Mouse (Mus musculus): ENCODE measurements around the gene Resf1. TPM values are rescaled to one million over a fixed set of nuclear protein-coding genes. Genes with fewer than 3 reads are reported as not detected.
A peak's percentile ranks its signal among the peaks of the same experiment; 100 is the strongest.
"Not testable (repeated sequence)": the region's sequence is repeated elsewhere in the genome, so short reads cannot be mapped to it uniquely, and the experiment has no call there.

Resf1 gene
- 73.6 and 78.5 TPM in 2 replicates for total RNA-seq (2017)

- ATAC-seq (replicated peaks in 1 of 2; ENCODE audit: insufficient read depth in 1 of 2, low FRiP score in 2 of 2, low TSS enrichment in 1 of 2, low read depth in 1 of 2, poor library complexity in 2 of 2, severe bottlenecking in 2 of 2) = peak; percentile 88 to 98
Measured at GRCm38 (mm10) chr6:149308956-149309932, at the start of gene Resf1. TSS of gene Resf1 (plus strand) at chr6:149309414.

GRCm38 (mm10) chr6:149260801-149261239 is 48.4 kb upstream of the Resf1 start:
- peak; percentile 27 to 83; a peak in 2 of 4 replicates for ATAC-seq (replicated peaks in 1 of 2; ENCODE audit: insufficient read depth in 1 of 2, low FRiP score in 2 of 2, low TSS enrichment in 1 of 2, low read depth in 1 of 2, poor library complexity in 2 of 2, severe bottlenecking in 2 of 2)

- no peak for ATAC-seq (replicated peaks in 1 of 2; ENCODE audit: insufficient read depth in 1 of 2, low FRiP score in 2 of 2, low TSS enrichment in 1 of 2, low read depth in 1 of 2, poor library complexity in 2 of 2, severe bottlenecking in 2 of 2)
Measured at GRCm38 (mm10) chr6:149267951-149268350, 41.3 kb upstream of the Resf1 start.

- peak in 1 of 2 experiments; percentile 58; a peak in 2 of 4 replicates for ATAC-seq (replicated peaks in 1 of 2; ENCODE audit: insufficient read depth in 1 of 2, low FRiP score in 2 of 2, low TSS enrichment in 1 of 2, low read depth in 1 of 2, poor library complexity in 2 of 2, severe bottlenecking in 2 of 2)
Measured at GRCm38 (mm10) chr6:149278248-149278731, 30.9 kb upstream of the Resf1 start.

GRCm38 (mm10) chr6:149278866-149279265 is 30.3 kb upstream of the Resf1 start:
- no peak for ATAC-seq (replicated peaks in 1 of 2; ENCODE audit: insufficient read depth in 1 of 2, low FRiP score in 2 of 2, low TSS enrichment in 1 of 2, low read depth in 1 of 2, poor library complexity in 2 of 2, severe bottlenecking in 2 of 2)

- ATAC-seq (replicated peaks in 1 of 2; ENCODE audit: insufficient read depth in 1 of 2, low FRiP score in 2 of 2, low TSS enrichment in 1 of 2, low read depth in 1 of 2, poor library complexity in 2 of 2, severe bottlenecking in 2 of 2) = no peak
Measured at GRCm38 (mm10) chr6:149280511-149280910, 28.7 kb upstream of the Resf1 start.

GRCm38 (mm10) chr6:149288190-149288589 is 21.0 kb upstream of the Resf1 start:
- not testable (repeated sequence) for ATAC-seq (replicated peaks in 1 of 2; ENCODE audit: insufficient read depth in 1 of 2, low FRiP score in 2 of 2, low TSS enrichment in 1 of 2, low read depth in 1 of 2, poor library complexity in 2 of 2, severe bottlenecking in 2 of 2)

- not testable (repeated sequence) for ATAC-seq (replicated peaks in 1 of 2; ENCODE audit: insufficient read depth in 1 of 2, low FRiP score in 2 of 2, low TSS enrichment in 1 of 2, low read depth in 1 of 2, poor library complexity in 2 of 2, severe bottlenecking in 2 of 2)
Measured at GRCm38 (mm10) chr6:149303231-149303630, 6.0 kb upstream of the Resf1 start.

- ATAC-seq (replicated peaks in 1 of 2; ENCODE audit: insufficient read depth in 1 of 2, low FRiP score in 2 of 2, low TSS enrichment in 1 of 2, low read depth in 1 of 2, poor library complexity in 2 of 2, severe bottlenecking in 2 of 2) = no peak
Measured at GRCm38 (mm10) chr6:149307092-149307491, 2.1 kb upstream of the Resf1 start.

GRCm38 (mm10) chr6:149307801-149308200 is 1.4 kb upstream of the Resf1 start:
- no peak for ATAC-seq (replicated peaks in 1 of 2; ENCODE audit: insufficient read depth in 1 of 2, low FRiP score in 2 of 2, low TSS enrichment in 1 of 2, low read depth in 1 of 2, poor library complexity in 2 of 2, severe bottlenecking in 2 of 2)

- no peak for ATAC-seq (replicated peaks in 1 of 2; ENCODE audit: insufficient read depth in 1 of 2, low FRiP score in 2 of 2, low TSS enrichment in 1 of 2, low read depth in 1 of 2, poor library complexity in 2 of 2, severe bottlenecking in 2 of 2)
Measured at GRCm38 (mm10) chr6:149310226-149310625, 1.0 kb downstream of the Resf1 start.

- ATAC-seq (replicated peaks in 1 of 2; ENCODE audit: insufficient read depth in 1 of 2, low FRiP score in 2 of 2, low TSS enrichment in 1 of 2, low read depth in 1 of 2, poor library complexity in 2 of 2, severe bottlenecking in 2 of 2) = no peak
Measured at GRCm38 (mm10) chr6:149311044-149311443, 1.8 kb downstream of the Resf1 start.

GRCm38 (mm10) chr6:149311778-149312177 is 2.6 kb downstream of the Resf1 start:
- ATAC-seq (replicated peaks in 1 of 2; ENCODE audit: insufficient read depth in 1 of 2, low FRiP score in 2 of 2, low TSS enrichment in 1 of 2, low read depth in 1 of 2, poor library complexity in 2 of 2, severe bottlenecking in 2 of 2) = no peak

GRCm38 (mm10) chr6:149312221-149312620 is 3.0 kb downstream of the Resf1 start:
- ATAC-seq (replicated peaks in 1 of 2; ENCODE audit: insufficient read depth in 1 of 2, low FRiP score in 2 of 2, low TSS enrichment in 1 of 2, low read depth in 1 of 2, poor library complexity in 2 of 2, severe bottlenecking in 2 of 2) = no peak

GRCm38 (mm10) chr6:149314918-149315317 is 5.7 kb downstream of the Resf1 start:
- ATAC-seq (replicated peaks in 1 of 2; ENCODE audit: insufficient read depth in 1 of 2, low FRiP score in 2 of 2, low TSS enrichment in 1 of 2, low read depth in 1 of 2, poor library complexity in 2 of 2, severe bottlenecking in 2 of 2) = 0 out of 4 replicates have a peak, but pooled peaks of 1 of the 2 experiments have one; percentile 29

- ATAC-seq (replicated peaks in 1 of 2; ENCODE audit: insufficient read depth in 1 of 2, low FRiP score in 2 of 2, low TSS enrichment in 1 of 2, low read depth in 1 of 2, poor library complexity in 2 of 2, severe bottlenecking in 2 of 2) = peak; percentile 80 to 86
Measured at GRCm38 (mm10) chr6:149323523-149324241, 14.5 kb downstream of the Resf1 start.

GRCm38 (mm10) chr6:149324242-149324633 is 15.0 kb downstream of the Resf1 start:
- 0 out of 4 replicates have a peak, but pooled peaks of 1 of the 2 experiments have one; percentile 22 for ATAC-seq (replicated peaks in 1 of 2; ENCODE audit: insufficient read depth in 1 of 2, low FRiP score in 2 of 2, low TSS enrichment in 1 of 2, low read depth in 1 of 2, poor library complexity in 2 of 2, severe bottlenecking in 2 of 2)

GRCm38 (mm10) chr6:149329071-149329470 is 19.9 kb downstream of the Resf1 start:
- no peak for ATAC-seq (replicated peaks in 1 of 2; ENCODE audit: insufficient read depth in 1 of 2, low FRiP score in 2 of 2, low TSS enrichment in 1 of 2, low read depth in 1 of 2, poor library complexity in 2 of 2, severe bottlenecking in 2 of 2)

All from hematopoietic stem cell, adult 5-6 weeks (primary cell).